Mouse (Mus musculus): ENCODE measurements around the gene Rap1gap2. TPM values are rescaled to one million over a fixed set of nuclear protein-coding genes. Genes with fewer than 3 reads are reported as not detected.

The Rap1gap2 gene
- polyA plus RNA-seq, 1 experiment = 71.0 TPM

- Histone ChIP-seq H3K27me3 (ENCODE audit: control insufficient read depth, insufficient read depth, low read length) (no peaks in the 10 kb centered on the region), H3K27ac (ENCODE audit: insufficient read depth, low read length) (no peak overlapping the region), H3K4me3 (replicated peaks; ENCODE audit: insufficient read depth, low read depth, low read length) (no peak overlapping the region), H3K4me1 (ENCODE audit: control insufficient read depth, insufficient read depth, low read length) (peaks cover 17% of the 10 kb centered on the region; the same call in 1 of the 2 replicates)
- TF ChIP-seq CTCF (IDR thresholded peaks at IDR 0.05; ENCODE audit: borderline replicate concordance, insufficient read depth, low read depth, low read length) (no peak), POLR2A (IDR thresholded peaks at IDR 0.05; ENCODE audit: borderline replicate concordance, insufficient read depth, low read length) (no peak)
- WGBS = 39% methylated on average over 5 of the region's 5 CpGs
- DNase-seq = peak in 1 of 2 experiments; percentile 33
Measured at GRCm38 (mm10) chr11:74489239-74489638, 121.5 kb downstream of the Rap1gap2 start.

GRCm38 (mm10) chr11:74487952-74488351 lies 122.8 kb downstream of the Rap1gap2 start:
- no peak overlapping the region for H3K27ac ChIP-seq (ENCODE audit: insufficient read depth, low read length)
- H3K27me3 ChIP-seq (ENCODE audit: control insufficient read depth, insufficient read depth, low read length) = no peaks in the 10 kb centered on the region
- no peak overlapping the region for H3K4me3 ChIP-seq (replicated peaks; ENCODE audit: insufficient read depth, low read depth, low read length)
- 57% methylated on average over 3 of the region's 3 CpGs for WGBS
- TF ChIP-seq CTCF (IDR thresholded peaks at IDR 0.05; ENCODE audit: borderline replicate concordance, insufficient read depth, low read depth, low read length) (no peak), POLR2A (IDR thresholded peaks at IDR 0.05; ENCODE audit: borderline replicate concordance, insufficient read depth, low read length) (no peak)
- peaks cover 17% of the 10 kb centered on the region; the same call in 1 of the 2 replicates for H3K4me1 ChIP-seq (ENCODE audit: control insufficient read depth, insufficient read depth, low read length)
- peak in 1 of 2 experiments; percentile 30 for DNase-seq

GRCm38 (mm10) chr11:74485435-74486217 lies 125.1 kb downstream of the Rap1gap2 start:
- peaks cover 17% of the 10 kb centered on the region; the same call in 1 of the 2 replicates for H3K4me1 ChIP-seq (ENCODE audit: control insufficient read depth, insufficient read depth, low read length)
- no peaks in the 10 kb centered on the region for H3K27me3 ChIP-seq (ENCODE audit: control insufficient read depth, insufficient read depth, low read length)
- TF ChIP-seq POLR2A (IDR thresholded peaks at IDR 0.05; ENCODE audit: borderline replicate concordance, insufficient read depth, low read length) (no peak), CTCF (IDR thresholded peaks at IDR 0.05; ENCODE audit: borderline replicate concordance, insufficient read depth, low read depth, low read length) (no peak)
- DNase-seq = no peak
- no peak overlapping the region for H3K27ac ChIP-seq (ENCODE audit: insufficient read depth, low read length)
- WGBS = 83% methylated on average over 7 of the region's 7 CpGs
- no peak overlapping the region for H3K4me3 ChIP-seq (replicated peaks; ENCODE audit: insufficient read depth, low read depth, low read length)

- Histone ChIP-seq H3K4me3 (replicated peaks; ENCODE audit: insufficient read depth, low read depth, low read length) (no peak overlapping the region), H3K4me1 (ENCODE audit: control insufficient read depth, insufficient read depth, low read length) (peaks cover 26% of the 10 kb centered on the region), H3K27me3 (ENCODE audit: control insufficient read depth, insufficient read depth, low read length) (no peaks in the 10 kb centered on the region), H3K27ac (ENCODE audit: insufficient read depth, low read length) (no peak overlapping the region)
- TF ChIP-seq CTCF (IDR thresholded peaks at IDR 0.05; ENCODE audit: borderline replicate concordance, insufficient read depth, low read depth, low read length) (no peak), POLR2A (IDR thresholded peaks at IDR 0.05; ENCODE audit: borderline replicate concordance, insufficient read depth, low read length) (no peak)
- no peak for DNase-seq
- WGBS = 71% methylated on average over 5 of the region's 5 CpGs
Measured at GRCm38 (mm10) chr11:74483871-74484270, 126.8 kb downstream of the Rap1gap2 start.

GRCm38 (mm10) chr11:74483153-74483817 lies 127.4 kb downstream of the Rap1gap2 start:
- H3K27ac ChIP-seq (ENCODE audit: insufficient read depth, low read length) = no peak overlapping the region

GRCm38 (mm10) chr11:74481797-74482196 lies 128.9 kb downstream of the Rap1gap2 start:
- H3K4me3 ChIP-seq (replicated peaks; ENCODE audit: insufficient read depth, low read depth, low read length) = no peak overlapping the region
- no peak for DNase-seq
- H3K27me3 ChIP-seq (ENCODE audit: control insufficient read depth, insufficient read depth, low read length) = no peaks in the 10 kb centered on the region
- H3K4me1 ChIP-seq (ENCODE audit: control insufficient read depth, insufficient read depth, low read length) = peaks cover 17% of the 10 kb centered on the region
- TF ChIP-seq CTCF (IDR thresholded peaks at IDR 0.05; ENCODE audit: borderline replicate concordance, insufficient read depth, low read depth, low read length) (0 out of 2 replicates have a peak, but pooled peaks have one; percentile 13), POLR2A (IDR thresholded peaks at IDR 0.05; ENCODE audit: borderline replicate concordance, insufficient read depth, low read length) (no peak)
- WGBS = 82% methylated on average over 5 of the region's 5 CpGs
- no peak overlapping the region for H3K27ac ChIP-seq (ENCODE audit: insufficient read depth, low read length)

More at GRCm38 (mm10) chr11:74483153-74483817, 127.4 kb downstream of the Rap1gap2 start:
- no peak overlapping the region for H3K4me3 ChIP-seq (replicated peaks; ENCODE audit: insufficient read depth, low read depth, low read length)
- peaks cover 25% of the 10 kb centered on the region for H3K4me1 ChIP-seq (ENCODE audit: control insufficient read depth, insufficient read depth, low read length)
- no peaks in the 10 kb centered on the region for H3K27me3 ChIP-seq (ENCODE audit: control insufficient read depth, insufficient read depth, low read length)
- WGBS = 83% methylated on average over 6 of the region's 6 CpGs
- no peak for DNase-seq
- TF ChIP-seq CTCF (IDR thresholded peaks at IDR 0.05; ENCODE audit: borderline replicate concordance, insufficient read depth, low read depth, low read length) = no peak
- no peak for TF ChIP-seq POLR2A (IDR thresholded peaks at IDR 0.05; ENCODE audit: borderline replicate concordance, insufficient read depth, low read length)

GRCm38 (mm10) chr11:74479715-74480289 lies 130.9 kb downstream of the Rap1gap2 start:
- DNase-seq = no peak
- no peak overlapping the region for H3K4me3 ChIP-seq (replicated peaks; ENCODE audit: insufficient read depth, low read depth, low read length)
- no peaks in the 10 kb centered on the region for H3K27me3 ChIP-seq (ENCODE audit: control insufficient read depth, insufficient read depth, low read length)
- H3K27ac ChIP-seq (ENCODE audit: insufficient read depth, low read length) = no peak overlapping the region
- peaks cover 10% of the 10 kb centered on the region for H3K4me1 ChIP-seq (ENCODE audit: control insufficient read depth, insufficient read depth, low read length)
- 40% methylated on average over 5 of the region's 5 CpGs for WGBS
- TF ChIP-seq POLR2A (IDR thresholded peaks at IDR 0.05; ENCODE audit: borderline replicate concordance, insufficient read depth, low read length) = no peak
- no peak for TF ChIP-seq CTCF (IDR thresholded peaks at IDR 0.05; ENCODE audit: borderline replicate concordance, insufficient read depth, low read depth, low read length)

Measured in cerebellum, adult 2 months (tissue).